Mouse (Mus musculus) ES-Bruce4 (cell line): ENCODE measurements at regions not wholly inside any gene's neighbourhood (a gene's known extent, or its start where the extent isn't known, plus 50 kb on each side); places are given as distances from the start of the nearest gene placed in this dataset.

Source experiments
- H3K27ac ChIP-seq: 2 replicates; pipeline ENCODE4 v1.5.1; 2012; ENCODE audit warnings: low read length, inconsistent platforms; ENCODE audit not compliant: insufficient read depth
- H3K27me3 ChIP-seq: 2 replicates; pipeline ENCODE4 v1.6.1; 2012; ENCODE audit warnings: mild to moderate bottlenecking, low read length, inconsistent platforms; ENCODE audit not compliant: control insufficient read depth, poor library complexity, insufficient read depth, severe bottlenecking
- H3K36me3 ChIP-seq: 2 replicates; pipeline ENCODE4 v1.6.1; 2012; ENCODE audit warnings: inconsistent platforms, mild to moderate bottlenecking, low read length, moderate library complexity; ENCODE audit not compliant: control insufficient read depth, poor library complexity, insufficient read depth, severe bottlenecking
- H3K4me1 ChIP-seq: one replicate; pipeline ENCODE4 v1.8.1; 2011; ENCODE audit warnings: low read length; ENCODE audit not compliant: control insufficient read depth, insufficient read depth
- H3K4me3 ChIP-seq: 2 replicates; pipeline ENCODE4 v1.5.1; 2011; ENCODE audit warnings: low read depth, mild to moderate bottlenecking, low read length
- H3K9ac ChIP-seq: 2 replicates; pipeline ENCODE4 v1.6.1; 2012; ENCODE audit warnings: low read depth, mild to moderate bottlenecking, inconsistent platforms; ENCODE audit not compliant: poor library complexity, severe bottlenecking
- H3K9me3 ChIP-seq: replicated peaks from 2 replicates; pipeline ENCODE4 v1.6.1; 2012; ENCODE audit warnings: mild to moderate bottlenecking, low read length, inconsistent platforms; ENCODE audit not compliant: control insufficient read depth, poor library complexity, insufficient read depth, severe bottlenecking
- CTCF ChIP-seq: IDR thresholded peaks from one replicate; pipeline ENCODE4 v1.8.1; 2011; ENCODE audit warnings: low read depth, low read length
- EP300 ChIP-seq: IDR thresholded peaks from 2 replicates; pipeline ENCODE4 v1.6.1; 2011; ENCODE audit warnings: low read depth, low read length; ENCODE audit not compliant: insufficient read depth
- POLR2A ChIP-seq: IDR thresholded peaks from one replicate; pipeline ENCODE4 v1.8.1; 2011; ENCODE audit warnings: low read length; ENCODE audit not compliant: insufficient read depth

DNA sequence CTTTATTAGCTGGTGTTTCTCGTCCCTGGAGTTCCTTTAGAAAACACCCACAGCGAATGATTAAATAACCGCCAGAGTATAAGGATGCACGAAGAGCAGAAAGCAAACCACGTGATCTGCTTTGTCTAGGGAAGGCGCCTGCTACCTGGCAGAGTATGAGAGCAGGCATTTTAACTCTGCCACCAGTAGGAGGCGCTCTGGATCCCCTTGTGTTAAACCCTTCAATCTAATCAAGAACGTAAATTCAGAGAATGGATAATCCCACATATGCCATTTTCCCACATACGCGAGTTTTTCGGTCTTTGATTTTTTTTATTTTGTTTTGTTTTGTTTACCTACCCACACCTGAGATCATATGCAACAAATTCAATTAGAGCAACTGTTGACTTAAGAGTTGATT is 376.1 kb upstream of the Jmjd1c start:
- no peaks in the 10 kb centered on the region; the same call in 1 of the 2 replicates for H3K27me3 ChIP-seq
- no peak overlapping the region for H3K27ac ChIP-seq
- H3K9me3 ChIP-seq = peaks cover 26% of the 10 kb centered on the region
- TF ChIP-seq CTCF = no peak
- no peak for TF ChIP-seq POLR2A
- no peak for TF ChIP-seq EP300
- H3K4me3 ChIP-seq = no peak overlapping the region
- H3K9ac ChIP-seq = no peak overlapping the region
- no peaks in the 10 kb centered on the region for H3K4me1 ChIP-seq
- no peaks in the 10 kb centered on the region for H3K36me3 ChIP-seq

DNA sequence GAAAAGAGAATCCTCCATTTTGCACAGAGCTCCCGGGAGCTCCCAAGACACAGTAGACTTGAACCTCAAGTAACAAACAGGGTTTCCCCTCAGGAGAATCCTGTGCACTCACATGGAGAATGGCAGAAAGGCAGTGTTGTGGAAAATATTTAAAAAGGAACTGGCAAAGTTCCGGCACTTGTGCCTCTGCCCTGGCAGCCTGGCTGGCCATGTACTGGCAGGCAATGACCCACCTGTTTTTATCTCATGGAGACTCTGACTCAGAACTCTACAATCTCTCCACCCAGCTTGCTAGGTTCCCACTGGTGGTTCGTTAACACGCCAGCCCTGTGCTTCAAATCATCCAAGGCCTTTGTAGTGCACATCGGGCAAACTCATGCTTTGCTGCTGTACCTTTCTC is 362.3 kb upstream of the Jmjd1c start:
- no peak overlapping the region for H3K27ac ChIP-seq
- H3K9me3 ChIP-seq = peaks cover 22% of the 10 kb centered on the region
- H3K27me3 ChIP-seq = no peaks in the 10 kb centered on the region
- H3K9ac ChIP-seq = no peak overlapping the region
- no peak for TF ChIP-seq POLR2A
- no peak for TF ChIP-seq CTCF
- TF ChIP-seq EP300 = no peak
- no peaks in the 10 kb centered on the region for H3K4me1 ChIP-seq
- H3K4me3 ChIP-seq = no peak overlapping the region
- H3K36me3 ChIP-seq = no peaks in the 10 kb centered on the region

DNA sequence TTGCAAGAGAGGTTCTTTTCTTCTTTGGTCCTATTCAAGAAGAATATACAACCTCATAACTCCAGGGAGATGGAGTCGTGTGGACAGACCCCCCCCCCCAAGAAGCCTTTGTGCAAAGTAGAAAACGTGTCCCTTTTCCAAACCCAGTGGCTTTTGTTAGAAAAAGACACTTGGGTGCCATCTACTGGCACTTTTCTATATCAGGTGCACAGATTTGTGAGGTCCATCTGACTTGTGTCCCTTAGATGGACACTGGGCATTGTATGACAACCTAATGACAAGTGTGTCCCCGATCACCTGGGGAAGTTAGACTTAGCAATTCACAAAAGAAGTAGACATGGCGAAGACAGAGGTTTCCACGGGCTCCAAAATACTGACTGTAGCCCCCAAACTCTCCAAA is 361.1 kb upstream of the Jmjd1c start:
- Histone ChIP-seq H3K4me1 (no peaks in the 10 kb centered on the region), H3K9ac (no peak overlapping the region), H3K9me3 (peaks cover 16% of the 10 kb centered on the region)

DNA sequence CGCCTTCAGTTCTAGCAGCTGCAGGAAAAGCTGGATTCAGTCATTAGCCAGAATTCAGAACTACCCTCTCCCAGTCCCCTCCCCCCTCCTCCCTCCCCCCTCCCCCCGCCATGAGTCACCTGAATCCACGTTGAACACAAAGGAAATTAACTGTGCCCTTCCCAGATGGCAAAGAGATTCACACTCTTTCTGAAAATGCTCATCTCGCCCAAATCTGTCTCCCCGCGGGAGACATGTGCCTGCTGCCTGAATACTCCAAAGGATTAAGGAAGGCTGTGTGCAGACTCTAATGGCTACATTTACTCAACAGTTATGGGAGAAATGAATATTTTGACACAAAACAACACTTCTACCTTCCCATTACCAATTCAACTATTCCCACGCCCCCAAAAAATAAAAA is 356.9 kb upstream of the Jmjd1c start:
- no peak overlapping the region for H3K9ac ChIP-seq
- no peak overlapping the region for H3K27ac ChIP-seq
- H3K4me3 ChIP-seq = no peak overlapping the region
- H3K27me3 ChIP-seq = no peaks in the 10 kb centered on the region
- H3K4me1 ChIP-seq = no peaks in the 10 kb centered on the region
- H3K9me3 ChIP-seq = 0 out of 2 replicates have a peak, but pooled peaks cover 4% of the 10 kb centered on the region
- TF ChIP-seq POLR2A (no peak), EP300 (no peak), CTCF (no peak)
- H3K36me3 ChIP-seq = no peaks in the 10 kb centered on the region

More for the DNA sequence above, 361.1 kb upstream of the Jmjd1c start:
- Histone ChIP-seq H3K27me3 (no peaks in the 10 kb centered on the region), H3K4me3 (no peak overlapping the region), H3K36me3 (no peaks in the 10 kb centered on the region), H3K27ac (no peak overlapping the region)
- TF ChIP-seq CTCF (no peak), EP300 (no peak), POLR2A (no peak)

DNA sequence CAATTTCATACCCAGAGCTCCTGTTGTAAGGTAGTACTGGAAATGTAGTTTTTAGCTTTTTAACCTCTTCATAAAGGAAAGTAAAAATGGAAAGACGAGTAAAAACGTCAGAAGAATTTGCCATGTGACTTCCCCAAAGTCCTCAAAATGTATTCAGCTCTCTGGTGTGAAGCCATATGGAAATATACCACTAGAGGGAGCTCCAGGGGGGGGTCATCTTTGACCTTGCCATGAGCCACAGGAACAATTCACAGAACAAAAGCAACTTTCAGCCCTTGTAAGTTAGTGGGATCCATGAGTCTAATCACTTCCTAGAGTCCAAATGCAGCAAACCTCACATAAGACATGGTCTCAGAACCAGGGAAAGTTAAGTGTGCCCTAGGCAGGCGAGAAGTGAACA is 354.1 kb upstream of the Jmjd1c start:
- no peaks in the 10 kb centered on the region for H3K27me3 ChIP-seq
- H3K4me1 ChIP-seq = no peaks in the 10 kb centered on the region
- H3K4me3 ChIP-seq = no peak overlapping the region
- H3K27ac ChIP-seq = no peak overlapping the region
- H3K36me3 ChIP-seq = no peaks in the 10 kb centered on the region
- no peak overlapping the region for H3K9ac ChIP-seq
- TF ChIP-seq POLR2A = no peak
- no peak for TF ChIP-seq EP300
- TF ChIP-seq CTCF = no peak
- no peaks in the 10 kb centered on the region for H3K9me3 ChIP-seq

DNA sequence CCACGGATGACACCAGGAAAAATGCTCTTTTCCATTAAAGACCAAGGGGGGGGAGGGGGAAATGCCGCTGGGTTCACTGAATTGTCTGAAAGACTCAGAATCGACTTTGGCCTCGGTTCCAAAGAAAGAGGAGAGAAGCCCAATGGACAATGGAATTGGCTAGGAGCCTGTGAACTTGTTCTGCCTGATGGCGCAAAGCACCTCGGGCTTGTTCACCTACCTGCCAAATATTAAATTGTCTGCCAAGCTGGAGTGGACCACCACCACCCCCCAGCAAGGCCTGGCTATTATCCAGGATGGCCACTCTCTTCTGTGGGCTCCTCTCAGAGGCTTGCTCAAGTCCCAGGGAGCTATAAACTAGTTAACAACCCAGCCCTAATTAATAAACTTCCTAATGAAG is 352.7 kb upstream of the Jmjd1c start:
- Histone ChIP-seq H3K9ac (no peak overlapping the region), H3K4me3 (no peak overlapping the region), H3K4me1 (no peaks in the 10 kb centered on the region), H3K36me3 (no peaks in the 10 kb centered on the region), H3K9me3 (no peaks in the 10 kb centered on the region), H3K27me3 (no peaks in the 10 kb centered on the region), H3K27ac (no peak overlapping the region)
- TF ChIP-seq EP300 = no peak
- TF ChIP-seq POLR2A = no peak
- no peak for TF ChIP-seq CTCF
